Mouse (Mus musculus) midbrain, embryonic 13.5 days (tissue): ENCODE measurements around the gene Cox8b. TPM values are rescaled to one million over a fixed set of nuclear protein-coding genes. Genes with fewer than 3 reads are reported as not detected.

Experiments used
- ATAC-seq: fragments of 200-750 bp; cut with Nextera tagmentation; 2 replicates; pipeline ENCODE4 v1.8.0; 2017; ENCODE audit warnings: mild to moderate bottlenecking, moderate TSS enrichment, moderate library complexity
- H3K27ac ChIP-seq: fragments of 300-500 bp; sonication (generic); 2 replicates; pipeline ENCODE4 v1.5.1; 2015; ENCODE audit warnings: inconsistent platforms, mild to moderate bottlenecking, moderate library complexity
- H3K27me3 ChIP-seq: fragments of 300-500 bp; sonication (generic); 2 replicates; pipeline ENCODE4 v1.6.1; 2015; ENCODE audit warnings: mild to moderate bottlenecking, inconsistent platforms
- H3K36me3 ChIP-seq: fragments of 300-500 bp; sonication (generic); 2 replicates; pipeline ENCODE4 v1.6.1; 2015; ENCODE audit warnings: mild to moderate bottlenecking, inconsistent platforms
- H3K4me1 ChIP-seq: fragments of 300-500 bp; sonication (generic); replicated peaks from 2 replicates; pipeline ENCODE4 v1.6.1; 2015; ENCODE audit warnings: inconsistent platforms
- H3K4me2 ChIP-seq: fragments of 300-500 bp; sonication (generic); replicated peaks from 2 replicates; pipeline ENCODE4 v1.6.1; 2015; ENCODE audit warnings: moderate library complexity, mild to moderate bottlenecking, inconsistent platforms
- H3K4me3 ChIP-seq: fragments of 300-500 bp; sonication (generic); replicated peaks from 2 replicates; pipeline ENCODE4 v1.5.1; 2015; ENCODE audit warnings: mild to moderate bottlenecking, inconsistent platforms
- H3K9ac ChIP-seq: fragments of 300-500 bp; sonication (generic); replicated peaks from 2 replicates; pipeline ENCODE4 v1.6.1; 2015; ENCODE audit warnings: mild to moderate bottlenecking, inconsistent platforms
- H3K9me3 ChIP-seq: fragments of 300-500 bp; sonication (generic); 2 replicates; pipeline ENCODE4 v1.6.1; 2016; ENCODE audit warnings: mild to moderate bottlenecking, inconsistent platforms
- WGBS: fragments of 180-500 bp; shearing (Covaris S2); methylation state at CpG from one replicate; pipeline ENCODE4 v1.1.7; 2015; 5-methylcytosine and 5-hydroxymethylcytosine counted together
- polyA plus RNA-seq: library from polyadenylated mRNA; unstranded; fragments of >200 nt; fragmentation: Nextera tagmentation; extraction: Ambion mirVana; gene quantifications from 2 replicates; pipeline ENCODE4 v1.2.1, GENCODE M21; 2015

Cox8b gene
- polyA plus RNA-seq, 1 experiment from 2014 or later: not detected

DNA sequence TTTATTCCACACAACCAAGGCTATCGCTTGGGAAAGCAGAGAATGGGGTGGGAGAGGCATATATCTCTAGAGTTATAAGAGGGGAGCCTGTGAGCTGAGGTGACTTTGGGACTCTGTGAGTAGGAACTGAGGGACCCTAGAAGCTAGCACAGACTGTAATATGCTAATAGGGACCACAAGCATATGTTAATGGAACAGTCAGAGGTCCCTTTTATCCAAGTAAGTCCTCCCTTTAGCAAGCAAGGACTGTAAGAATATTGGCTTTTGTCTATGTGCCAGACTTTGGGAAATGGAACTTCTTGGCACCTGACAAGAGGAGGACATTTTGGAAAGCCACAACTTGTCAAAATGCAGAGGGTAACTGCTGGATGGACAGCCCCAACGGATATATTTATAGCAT lies 38.6 kb upstream of the Cox8b start:
- peaks cover 14% of the 10 kb centered on the region for H3K4me1 ChIP-seq
- H3K9me3 ChIP-seq: no peaks in the 10 kb centered on the region
- H3K27ac ChIP-seq: no peak overlapping the region
- H3K4me3 ChIP-seq: no peak overlapping the region
- H3K9ac ChIP-seq: no peak overlapping the region
- 22% methylated on average over 2 of the region's 2 CpGs for WGBS
- no peak for ATAC-seq
- no peaks in the 10 kb centered on the region for H3K36me3 ChIP-seq
- peaks cover 13% of the 10 kb centered on the region; the same call in 1 of the 2 replicates for H3K27me3 ChIP-seq
- H3K4me2 ChIP-seq: no peak overlapping the region

DNA sequence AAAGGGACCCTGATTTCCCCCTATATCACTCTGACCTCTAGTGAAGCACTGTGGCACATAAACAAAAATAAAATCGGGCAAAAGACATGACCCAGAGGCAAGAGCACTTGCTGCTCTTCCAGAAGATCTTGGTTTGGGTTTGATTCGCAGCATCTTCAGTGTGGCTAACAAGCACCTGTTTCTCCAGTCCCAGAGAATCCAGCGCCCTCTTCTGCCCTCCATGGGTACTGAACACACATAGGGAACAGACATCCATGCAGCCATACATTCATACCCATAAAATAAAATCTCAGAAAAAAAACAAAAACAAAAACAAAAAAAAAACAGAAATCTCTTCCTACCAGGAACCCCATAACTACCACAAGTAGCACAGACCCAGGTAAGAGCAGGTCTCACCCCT lies 38.2 kb upstream of the Cox8b start:
- H3K9me3 ChIP-seq: no peaks in the 10 kb centered on the region
- H3K9ac ChIP-seq: no peak overlapping the region
- no peak overlapping the region for H3K4me2 ChIP-seq
- no peak for ATAC-seq
- peaks cover 14% of the 10 kb centered on the region for H3K4me1 ChIP-seq
- no peak overlapping the region for H3K27ac ChIP-seq
- H3K27me3 ChIP-seq: peaks cover 13% of the 10 kb centered on the region; the same call in 1 of the 2 replicates
- no peak overlapping the region for H3K4me3 ChIP-seq
- 40% methylated on average over 3 of the region's 3 CpGs for WGBS
- H3K36me3 ChIP-seq: no peaks in the 10 kb centered on the region

DNA sequence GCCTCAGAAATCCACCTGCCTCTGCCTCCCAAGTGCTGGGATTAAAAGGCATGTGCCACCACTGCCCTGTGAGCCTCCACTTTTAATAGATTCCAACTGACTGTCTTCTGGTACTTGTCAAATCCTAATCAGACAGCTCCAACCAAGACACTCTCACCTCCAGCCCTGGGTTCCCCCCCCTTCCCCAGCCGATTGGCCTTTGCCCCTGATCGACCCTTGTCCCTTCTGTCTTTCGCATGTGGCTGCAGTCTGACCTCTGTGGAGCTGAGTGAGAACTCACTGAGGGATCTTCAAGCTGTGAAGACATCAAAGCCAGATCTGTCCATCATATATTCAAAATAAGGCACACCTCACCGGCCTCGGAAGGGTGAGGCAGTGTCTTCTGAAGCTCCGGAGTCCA lies 26.9 kb upstream of the Cox8b start:
- WGBS: 92% methylated on average over 6 of the region's 6 CpGs
- no peak for ATAC-seq
- Histone ChIP-seq H3K4me3 (no peak overlapping the region), H3K9ac (no peak overlapping the region), H3K4me1 (peaks cover 16% of the 10 kb centered on the region), H3K36me3 (no peaks in the 10 kb centered on the region), H3K9me3 (no peaks in the 10 kb centered on the region), H3K27ac (no peak overlapping the region), H3K4me2 (no peak overlapping the region), H3K27me3 (peaks cover 37% of the 10 kb centered on the region)

DNA sequence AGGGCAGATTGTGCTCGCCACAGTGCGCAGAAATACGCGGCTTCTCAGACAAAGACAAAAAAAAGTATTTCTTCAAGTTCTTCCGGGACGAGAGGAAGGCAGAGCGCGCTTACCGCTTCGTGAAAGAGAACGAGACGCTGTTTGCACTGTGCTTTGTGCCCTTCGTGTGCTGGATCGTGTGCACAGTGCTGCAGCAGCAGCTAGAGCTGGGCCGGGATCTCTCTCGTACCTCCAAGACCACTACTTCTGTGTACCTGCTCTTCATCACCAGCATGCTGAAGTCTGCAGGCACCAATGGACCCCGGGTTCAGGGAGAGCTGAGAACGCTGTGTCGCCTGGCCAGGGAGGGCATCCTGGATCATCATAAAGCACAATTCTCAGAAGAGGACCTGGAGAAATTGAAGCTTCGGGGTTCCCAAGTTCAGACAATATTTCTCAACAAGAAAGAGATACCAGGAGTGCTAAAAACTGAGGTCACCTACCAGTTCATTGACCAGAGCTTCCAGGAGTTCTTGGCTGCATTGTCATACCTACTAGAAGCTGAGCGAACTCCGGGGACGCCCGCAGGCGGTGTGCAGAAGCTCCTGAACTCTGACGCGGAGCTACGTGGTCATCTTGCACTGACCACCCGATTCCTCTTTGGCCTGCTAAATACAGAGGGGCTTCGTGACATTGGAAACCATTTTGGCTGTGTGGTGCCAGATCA lies 23.0 kb upstream of the Cox8b start:
- Histone ChIP-seq H3K9ac (peak overlapping the region; percentile 58), H3K27ac (no peak overlapping the region), H3K4me3 (peak overlapping the region; percentile 50), H3K4me1 (peaks cover 20% of the 10 kb centered on the region), H3K27me3 (peaks cover 71% of the 10 kb centered on the region), H3K4me2 (peak overlapping the region; percentile 89), H3K36me3 (no peaks in the 10 kb centered on the region), H3K9me3 (no peaks in the 10 kb centered on the region)
- 0 out of 2 replicates have a peak, but pooled peaks have one; percentile 45 for ATAC-seq
- WGBS: 18% methylated on average over 30 of the region's 30 CpGs

DNA sequence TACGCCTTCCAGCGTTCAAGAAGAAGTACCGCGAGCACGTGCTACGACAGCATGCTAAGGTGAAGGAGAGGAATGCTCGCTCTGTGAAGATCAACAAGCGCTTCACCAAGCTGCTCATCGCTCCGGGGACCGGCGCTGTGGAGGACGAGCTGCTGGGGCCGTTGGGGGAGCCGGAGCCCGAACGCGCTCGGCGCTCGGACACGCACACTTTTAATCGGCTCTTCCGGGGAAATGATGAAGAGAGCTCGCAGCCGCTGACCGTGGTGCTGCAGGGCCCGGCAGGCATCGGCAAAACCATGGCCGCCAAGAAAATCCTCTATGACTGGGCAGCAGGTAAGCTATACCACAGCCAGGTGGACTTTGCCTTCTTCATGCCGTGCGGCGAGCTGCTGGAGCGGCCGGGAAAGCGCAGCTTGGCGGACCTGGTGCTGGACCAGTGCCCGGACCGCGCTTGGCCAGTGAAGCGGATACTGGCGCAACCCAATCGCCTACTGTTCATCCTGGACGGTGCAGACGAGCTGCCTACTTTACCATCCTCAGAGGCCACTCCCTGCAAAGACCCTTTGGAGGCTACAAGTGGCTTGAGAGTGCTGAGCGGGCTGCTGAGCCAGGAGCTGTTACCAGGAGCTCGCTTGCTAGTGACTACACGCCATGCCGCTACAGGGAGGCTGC lies 22.3 kb upstream of the Cox8b start:
- Histone ChIP-seq H3K36me3 (no peaks in the 10 kb centered on the region), H3K4me1 (peaks cover 20% of the 10 kb centered on the region), H3K9ac (peak overlapping the region; percentile 58), H3K9me3 (no peaks in the 10 kb centered on the region), H3K27me3 (peaks cover 71% of the 10 kb centered on the region), H3K27ac (no peak overlapping the region), H3K4me2 (peak overlapping the region; percentile 89), H3K4me3 (peak overlapping the region; percentile 50)
- under 1% methylated on average over 49 of the region's 49 CpGs for WGBS
- peak; percentile 63 for ATAC-seq

DNA sequence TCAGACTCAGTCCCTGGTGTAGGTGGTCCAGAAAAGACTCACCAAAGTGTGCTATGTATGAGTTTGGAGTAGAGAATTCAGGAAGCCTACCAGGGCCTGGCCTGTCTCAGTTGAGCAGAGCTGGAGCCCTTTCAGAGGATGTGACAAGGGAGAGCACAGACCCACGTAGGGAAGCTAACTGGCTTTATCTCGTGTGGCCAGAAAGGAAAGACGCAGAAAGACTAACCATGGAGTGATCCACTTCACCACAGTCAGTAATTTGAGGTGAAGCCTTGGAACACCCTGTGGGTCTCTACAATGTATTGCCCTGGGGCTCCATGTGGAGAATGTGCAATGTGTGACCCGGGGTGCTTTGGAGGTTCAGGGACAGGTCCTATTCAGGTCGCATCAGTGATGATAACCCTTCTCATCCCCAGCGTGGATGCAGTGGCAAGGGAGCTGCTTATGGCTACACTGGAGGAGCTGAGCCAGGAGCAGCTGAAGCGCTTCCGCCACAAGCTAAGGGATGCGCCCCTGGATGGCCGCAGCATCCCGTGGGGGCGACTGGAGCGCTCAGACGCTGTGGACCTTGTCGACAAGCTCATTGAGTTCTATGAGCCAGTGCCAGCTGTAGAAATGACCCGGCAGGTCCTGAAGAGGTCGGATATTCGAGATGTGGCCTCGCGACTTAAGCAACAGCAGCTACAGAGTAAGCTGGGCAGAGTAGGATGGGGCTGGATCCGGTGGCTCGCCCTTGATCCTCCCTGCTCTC lies 21.2 kb upstream of the Cox8b start:
- no peak overlapping the region for H3K27ac ChIP-seq
- H3K36me3 ChIP-seq: no peaks in the 10 kb centered on the region
- no peak for ATAC-seq
- 27% methylated on average over 22 of the region's 22 CpGs for WGBS
- peak overlapping the region; percentile 89; the same call in 1 of the 2 replicates for H3K4me2 ChIP-seq
- no peak overlapping the region for H3K9ac ChIP-seq
- peaks cover 20% of the 10 kb centered on the region for H3K4me1 ChIP-seq
- 0 out of 2 replicates have a peak overlapping the region, but pooled peaks have one; percentile 50 for H3K4me3 ChIP-seq
- H3K27me3 ChIP-seq: peaks cover 71% of the 10 kb centered on the region
- H3K9me3 ChIP-seq: no peaks in the 10 kb centered on the region

DNA sequence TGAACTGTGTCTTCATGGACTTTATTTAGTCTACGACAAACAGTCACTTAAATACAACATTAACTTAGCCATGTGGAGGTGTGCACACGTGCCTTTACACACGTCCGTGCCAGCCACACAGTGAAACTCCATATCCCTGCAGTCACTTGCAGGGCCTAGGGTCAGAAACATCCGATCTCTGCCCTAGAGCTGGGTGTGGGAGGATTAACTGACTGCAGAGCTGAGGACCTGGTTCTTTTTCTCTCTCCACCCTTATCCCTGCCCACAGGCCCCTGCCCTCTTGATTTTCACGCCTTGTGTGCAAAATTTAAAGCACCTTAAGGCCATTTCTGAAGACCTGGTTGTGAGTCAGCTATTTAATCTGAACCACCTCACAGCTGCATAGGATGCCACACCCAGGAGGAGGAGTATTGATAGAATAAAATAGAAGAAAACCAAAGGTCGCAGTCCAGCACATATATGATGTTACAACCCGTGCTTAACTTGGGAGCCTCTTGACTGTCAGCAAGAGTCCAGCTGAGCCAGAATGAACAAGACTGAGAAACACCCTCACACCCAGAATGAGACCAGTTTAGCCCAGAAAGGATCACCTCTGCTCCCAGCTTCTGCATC lies 20.3 kb upstream of the Cox8b start, which contains the start of gene Nlrp6:
Nlrp6 (plus strand) TSS at position 485 of the 612 bp plus-strand sequence.
- Histone ChIP-seq H3K9me3 (no peaks in the 10 kb centered on the region), H3K27me3 (peaks cover 67% of the 10 kb centered on the region), H3K36me3 (no peaks in the 10 kb centered on the region), H3K27ac (no peak within 1 kb of the TSS), H3K9ac (no peak within 1 kb of the TSS), H3K4me3 (0 out of 2 replicates have a peak within 1 kb of the TSS, but pooled peaks have one; percentile 50), H3K4me1 (peaks cover 20% of the 10 kb centered on the region), H3K4me2 (no peak within 1 kb of the TSS)
- WGBS: 79% methylated on average over 8 of the region's 8 CpGs
- no peak for ATAC-seq

DNA sequence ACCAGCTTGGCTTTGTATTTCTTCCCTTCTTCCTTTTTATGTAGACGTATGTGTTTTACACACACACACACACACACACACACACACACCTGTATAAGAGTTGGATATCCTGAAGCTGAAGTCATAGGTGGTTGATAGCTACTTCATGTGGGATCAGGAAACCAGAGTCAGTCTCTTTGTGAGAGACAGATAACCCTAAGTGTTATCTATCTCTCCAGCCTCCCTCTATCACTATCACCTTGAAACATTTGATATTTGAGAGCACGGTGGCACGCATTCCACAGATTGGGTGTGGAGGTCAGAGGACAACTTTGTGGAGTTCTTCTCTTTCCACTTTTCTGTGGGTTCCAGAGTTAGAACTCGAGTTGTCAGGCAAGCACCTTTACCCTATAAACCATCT lies 19.7 kb upstream of the Cox8b start:
- Histone ChIP-seq H3K9me3 (no peaks in the 10 kb centered on the region), H3K36me3 (no peaks in the 10 kb centered on the region), H3K4me1 (peaks cover 20% of the 10 kb centered on the region), H3K27ac (no peak overlapping the region), H3K27me3 (peaks cover 61% of the 10 kb centered on the region), H3K9ac (no peak overlapping the region), H3K4me3 (no peak overlapping the region), H3K4me2 (no peak overlapping the region)
- WGBS: 78% methylated on average over 4 of the region's 4 CpGs
- ATAC-seq: no peak

DNA sequence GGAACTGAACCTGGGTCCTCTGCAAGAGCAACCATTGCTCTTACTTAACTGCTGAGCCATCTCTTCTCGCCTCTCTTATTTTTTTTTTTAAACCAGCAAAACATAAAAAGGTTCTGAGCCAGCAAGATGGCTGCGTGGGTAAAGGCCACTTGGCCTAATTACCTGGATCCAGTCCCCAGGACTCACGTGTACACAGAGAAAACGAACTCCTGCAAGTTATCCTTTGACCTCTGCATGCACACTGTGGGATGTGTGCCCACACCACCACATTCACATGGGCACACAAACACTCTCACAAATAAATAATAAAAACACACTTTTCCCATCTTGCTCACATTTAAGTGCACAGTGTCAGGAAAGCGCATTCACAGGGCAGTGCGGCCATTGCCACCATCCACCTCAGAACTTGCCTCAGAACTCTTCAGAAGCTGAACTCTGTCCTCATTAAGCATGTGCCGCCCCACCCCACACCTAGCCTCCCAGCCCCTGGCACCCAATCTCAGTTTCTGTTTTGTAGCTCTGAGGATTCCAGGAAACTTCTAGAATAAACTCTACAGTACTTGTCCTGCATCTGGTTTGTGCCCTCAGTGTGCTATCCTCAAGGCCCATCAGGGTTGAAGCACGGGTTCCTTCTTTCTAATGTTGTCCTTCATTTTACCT lies 13.9 kb upstream of the Cox8b start:
- H3K27me3 ChIP-seq: peaks cover 6% of the 10 kb centered on the region
- no peak overlapping the region for H3K9ac ChIP-seq
- no peaks in the 10 kb centered on the region for H3K9me3 ChIP-seq
- H3K27ac ChIP-seq: no peak overlapping the region
- WGBS: 88% methylated on average over 8 of the region's 8 CpGs
- H3K4me1 ChIP-seq: no peaks in the 10 kb centered on the region; the same call in 1 of the 2 replicates
- H3K4me2 ChIP-seq: no peak overlapping the region
- H3K4me3 ChIP-seq: no peak overlapping the region
- no peak for ATAC-seq
- no peaks in the 10 kb centered on the region for H3K36me3 ChIP-seq

DNA sequence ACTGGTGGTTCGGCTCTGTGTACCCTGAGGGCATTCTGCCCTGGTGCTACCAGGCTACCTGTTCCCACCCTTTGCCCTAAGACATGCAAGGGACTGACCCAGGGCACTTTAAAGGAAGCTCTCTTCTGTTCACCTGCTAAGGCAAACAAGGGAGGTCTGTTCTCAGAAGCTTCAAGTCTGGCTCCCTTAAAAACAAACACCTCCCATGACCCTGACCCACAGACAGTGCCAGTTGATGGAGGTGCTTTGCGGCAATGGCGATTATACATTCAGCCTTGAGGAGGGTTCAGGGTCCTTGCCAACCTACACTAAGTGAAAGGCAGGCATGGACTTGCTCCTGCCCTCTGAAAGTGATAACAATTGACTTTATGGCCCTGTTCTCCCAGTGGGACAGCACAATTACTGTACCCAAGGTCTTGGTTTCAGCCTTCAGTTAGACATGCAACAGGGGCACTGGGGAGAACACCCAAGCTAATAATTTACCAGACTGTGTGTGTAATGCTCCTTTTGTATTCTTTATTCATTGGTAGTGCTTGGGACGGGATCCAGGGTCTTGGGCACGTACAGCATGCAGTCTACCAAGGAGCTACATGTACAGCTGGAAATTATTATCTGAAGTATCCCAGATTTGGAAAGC lies 12.7 kb upstream of the Cox8b start:
- WGBS: 81% methylated on average over 5 of the region's 5 CpGs
- no peak overlapping the region for H3K4me2 ChIP-seq
- no peak overlapping the region for H3K27ac ChIP-seq
- H3K9ac ChIP-seq: no peak overlapping the region
- H3K27me3 ChIP-seq: peaks cover 3% of the 10 kb centered on the region; the same call in 1 of the 2 replicates
- no peaks in the 10 kb centered on the region for H3K36me3 ChIP-seq
- no peak overlapping the region for H3K4me3 ChIP-seq
- no peak for ATAC-seq
- peaks cover 4% of the 10 kb centered on the region for H3K4me1 ChIP-seq
- H3K9me3 ChIP-seq: no peaks in the 10 kb centered on the region

DNA sequence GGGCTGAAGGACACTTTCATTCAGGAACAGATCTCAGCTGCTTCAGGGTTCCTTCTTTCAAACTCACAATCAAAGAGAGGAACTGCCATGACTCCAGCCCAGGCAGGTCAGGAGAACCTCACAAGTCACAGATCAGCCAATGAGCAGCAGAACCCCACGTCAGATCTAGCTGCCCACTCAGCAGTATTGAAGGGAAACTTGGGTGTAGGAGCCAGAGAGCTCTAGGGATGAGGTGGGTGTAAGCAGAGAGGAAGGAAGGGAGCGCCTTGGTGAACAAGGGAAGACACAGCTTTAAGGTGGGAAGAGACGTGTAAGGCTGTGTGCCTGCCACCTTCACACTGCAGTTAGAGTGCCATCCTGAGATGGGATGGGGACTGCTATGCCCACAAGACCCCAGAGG lies 12.0 kb upstream of the Cox8b start:
- H3K36me3 ChIP-seq: no peaks in the 10 kb centered on the region
- no peak overlapping the region for H3K4me3 ChIP-seq
- H3K27ac ChIP-seq: no peak overlapping the region
- no peak for ATAC-seq
- H3K9me3 ChIP-seq: no peaks in the 10 kb centered on the region
- H3K4me1 ChIP-seq: peaks cover 4% of the 10 kb centered on the region
- H3K27me3 ChIP-seq: peaks cover 3% of the 10 kb centered on the region; the same call in 1 of the 2 replicates
- H3K4me2 ChIP-seq: no peak overlapping the region
- H3K9ac ChIP-seq: no peak overlapping the region
- 68% methylated on average over 3 of the region's 3 CpGs for WGBS
